Mouse (Mus musculus): ENCODE results near the gene Zbtb46.

Zbtb46 gene

DNA sequence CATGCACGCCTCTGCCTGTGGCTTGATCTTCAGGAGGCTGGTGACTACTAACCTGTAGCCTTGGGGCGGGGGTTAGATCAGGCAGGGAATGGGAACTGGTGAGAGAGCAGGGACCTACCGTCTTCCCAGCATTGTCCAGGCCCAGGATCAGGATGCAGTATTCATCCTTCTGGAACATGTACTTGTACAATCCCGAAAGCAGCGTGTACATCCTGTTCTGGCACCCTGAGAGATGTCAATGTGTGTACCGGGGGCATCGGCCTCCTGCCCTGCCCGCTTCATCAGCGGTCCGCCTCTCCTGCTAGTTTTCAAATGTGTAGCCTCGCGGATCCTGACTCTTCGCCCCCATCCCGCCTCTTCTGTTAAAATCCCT, 94.8 kb downstream of the Zbtb46 start:
- DNase-seq (ENCODE audit: low spot score): no peak

DNA sequence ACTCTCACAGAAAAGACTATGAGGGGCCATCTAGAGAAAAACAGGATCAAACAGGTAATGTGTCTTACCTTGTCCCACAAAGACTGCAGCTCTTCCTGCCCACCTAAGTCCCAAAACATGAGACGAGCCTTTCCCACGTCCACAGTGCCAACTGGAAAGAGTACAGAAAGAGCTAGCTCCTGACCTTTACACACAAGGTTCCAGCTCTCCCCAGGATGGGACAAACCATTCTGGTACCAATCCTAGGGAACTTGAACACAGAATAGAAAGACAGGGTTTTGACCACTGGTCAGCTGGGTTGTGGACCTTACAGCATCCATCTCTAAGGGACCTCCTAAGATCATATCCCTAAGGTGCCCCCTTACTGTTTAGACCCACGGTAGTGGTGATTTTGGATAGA, 95.3 kb downstream of the Zbtb46 start:
- no peak for DNase-seq (ENCODE audit: low spot score)

DNA sequence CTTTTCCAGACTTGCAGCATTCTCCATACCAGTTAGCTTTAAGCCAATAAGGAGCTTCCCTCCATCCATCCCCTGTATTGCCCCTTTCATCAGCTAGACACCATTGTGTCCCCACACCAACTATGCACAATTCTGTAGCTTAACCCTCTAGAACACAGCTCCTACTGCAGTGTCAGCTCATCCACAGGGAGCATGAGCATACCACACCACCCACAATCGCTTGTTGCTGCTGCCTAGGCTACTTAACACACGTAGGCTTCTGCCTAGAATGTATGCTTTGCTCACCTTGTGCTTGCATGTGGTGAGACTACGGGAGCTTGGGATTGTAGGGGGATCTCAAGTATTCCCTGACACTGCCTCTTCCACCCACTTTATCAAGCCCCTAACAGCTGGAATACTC, 102.4 kb downstream of the Zbtb46 start:
- no peak for DNase-seq (ENCODE audit: low spot score)

DNA sequence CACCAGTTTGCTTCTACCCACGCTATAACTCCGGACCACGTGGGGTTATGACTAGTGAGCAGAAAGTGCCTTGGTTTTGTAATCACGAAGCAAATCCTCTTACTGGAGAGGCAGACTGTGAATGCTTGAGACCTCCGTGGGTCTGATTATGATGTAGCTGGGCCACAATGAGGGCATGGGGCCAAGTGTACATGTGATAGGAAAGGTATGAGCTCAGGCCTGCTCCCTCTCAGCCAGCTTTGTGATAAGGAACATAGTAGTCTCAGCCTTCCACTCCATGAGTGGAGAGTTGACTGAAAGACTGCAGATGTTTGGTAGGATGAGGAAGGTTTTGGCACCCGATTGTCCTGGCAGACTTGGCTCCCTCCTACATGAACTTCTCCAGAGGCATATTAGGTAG, 116.5 kb downstream of the Zbtb46 start:
- DNase-seq (ENCODE audit: low spot score): no peak

DNA sequence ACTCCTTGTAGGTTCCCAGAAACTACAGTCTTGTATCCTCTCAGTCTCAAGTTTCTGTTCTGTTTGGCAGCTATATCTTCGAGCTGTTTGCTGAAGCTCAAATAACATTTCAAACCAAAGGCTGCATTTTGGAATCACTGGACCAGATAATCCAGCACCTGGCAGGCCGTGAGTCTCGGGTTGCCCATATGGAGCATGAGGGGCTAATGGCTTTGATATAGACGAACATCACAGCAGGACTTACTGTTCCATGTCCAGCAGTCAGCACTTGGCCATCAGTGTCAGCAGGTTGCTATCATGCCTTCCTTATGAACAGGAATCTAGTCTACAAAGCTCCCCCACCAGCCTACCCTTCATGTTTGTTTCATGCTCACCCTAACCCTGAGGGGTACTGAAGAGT, 118.8 kb downstream of the Zbtb46 start:
- DNase-seq (ENCODE audit: low spot score): no peak

Measured in layer of hippocampus, adult 9-10 months (tissue).